Mouse (Mus musculus): Measurements from ENCODE around the gene Slc2a5.

The Slc2a5 gene

GRCm38 (mm10) chr4:150137368-150138083 lies 18.4 kb downstream of the Slc2a5 start:
- in situ Hi-C loops (cut with MboI, MseI): no loop called here

GRCm38 (mm10) chr4:150138084-150138543 lies 19.0 kb downstream of the Slc2a5 start:
- in situ Hi-C loops (cut with MboI, MseI): no loop called here

GRCm38 (mm10) chr4:150139090-150139489 lies 20.0 kb downstream of the Slc2a5 start:
- in situ Hi-C loops (cut with MboI, MseI): no loop called here

- in situ Hi-C loops (cut with MboI, MseI): no loop called here
Measured at GRCm38 (mm10) chr4:150140346-150140745, 21.3 kb downstream of the Slc2a5 start.

GRCm38 (mm10) chr4:150144242-150144641 lies 25.2 kb downstream of the Slc2a5 start:
- in situ Hi-C loops (cut with MboI, MseI): no loop called here

- in situ Hi-C loops (cut with MboI, MseI): no loop called here
Measured at GRCm38 (mm10) chr4:150146286-150146685, 27.2 kb downstream of the Slc2a5 start.

- in situ Hi-C loops (cut with MboI, MseI): no loop called here
Measured at GRCm38 (mm10) chr4:150151045-150151444, 32.0 kb downstream of the Slc2a5 start.

GRCm38 (mm10) chr4:150152483-150152882 lies 33.4 kb downstream of the Slc2a5 start:
- in situ Hi-C loops (cut with MboI, MseI): no loop called here

- in situ Hi-C loops (cut with MboI, MseI): no loop called here
Measured at GRCm38 (mm10) chr4:150155301-150155700, 36.2 kb downstream of the Slc2a5 start.

- in situ Hi-C loops (cut with MboI, MseI): no loop called here
Measured at GRCm38 (mm10) chr4:150155731-150156130, 36.6 kb downstream of the Slc2a5 start.

- in situ Hi-C loops (cut with MboI, MseI): no loop called here
Measured at GRCm38 (mm10) chr4:150157348-150157882, 38.3 kb downstream of the Slc2a5 start.

GRCm38 (mm10) chr4:150159458-150159857 lies 40.4 kb downstream of the Slc2a5 start:
- in situ Hi-C loops (cut with MboI, MseI): no loop called here

GRCm38 (mm10) chr4:150162561-150163169 lies 43.6 kb downstream of the Slc2a5 start:
- in situ Hi-C loops (cut with MboI, MseI): no loop called here

GRCm38 (mm10) chr4:150164875-150165274 lies 45.8 kb downstream of the Slc2a5 start:
- in situ Hi-C loops (cut with MboI, MseI): no loop called here

- in situ Hi-C loops (cut with MboI, MseI): no loop called here
Measured at GRCm38 (mm10) chr4:150168406-150168805, 49.3 kb downstream of the Slc2a5 start.

GRCm38 (mm10) chr4:150172107-150172506 lies 53.0 kb downstream of the Slc2a5 start:
- in situ Hi-C loops (cut with MboI, MseI): no loop called here

GRCm38 (mm10) chr4:150173281-150173680 lies 54.2 kb downstream of the Slc2a5 start:
- in situ Hi-C loops (cut with MboI, MseI): no loop called here

- in situ Hi-C loops (cut with MboI, MseI): no loop called here
Measured at GRCm38 (mm10) chr4:150174027-150174426, 54.9 kb downstream of the Slc2a5 start.

- in situ Hi-C loops (cut with MboI, MseI): no loop called here
Measured at GRCm38 (mm10) chr4:150176535-150176934, 57.5 kb downstream of the Slc2a5 start.

- in situ Hi-C loops (cut with MboI, MseI): no loop called here
Measured at GRCm38 (mm10) chr4:150177122-150177521, 58.0 kb downstream of the Slc2a5 start.

- in situ Hi-C loops (cut with MboI, MseI): no loop called here
Measured at GRCm38 (mm10) chr4:150178131-150178530, 59.0 kb downstream of the Slc2a5 start.

GRCm38 (mm10) chr4:150181304-150181703 lies 62.2 kb downstream of the Slc2a5 start:
- in situ Hi-C loops (cut with MboI, MseI): no loop called here

- in situ Hi-C loops (cut with MboI, MseI): no loop called here
Measured at GRCm38 (mm10) chr4:150188236-150188635, 69.2 kb downstream of the Slc2a5 start.
